Mouse (Mus musculus) heart, postnatal 0 days (tissue): Measurements from ENCODE around the gene 1700019D03Rik.
"Not testable (repeated sequence)": the region's sequence is repeated elsewhere in the genome, so short reads cannot be mapped to it uniquely, and the experiment has no call there.

Source experiments
- CTCF ChIP-seq: IDR thresholded peaks from 2 replicates; pipeline ENCODE4 v1.5.1; 2016; ENCODE audit warnings: antibody characterized with exemption, control low read depth, low read depth
- EP300 ChIP-seq: IDR thresholded peaks from 2 replicates; pipeline ENCODE4 v1.6.1; 2016; ENCODE audit warnings: antibody characterized with exemption, low read depth

DNA sequence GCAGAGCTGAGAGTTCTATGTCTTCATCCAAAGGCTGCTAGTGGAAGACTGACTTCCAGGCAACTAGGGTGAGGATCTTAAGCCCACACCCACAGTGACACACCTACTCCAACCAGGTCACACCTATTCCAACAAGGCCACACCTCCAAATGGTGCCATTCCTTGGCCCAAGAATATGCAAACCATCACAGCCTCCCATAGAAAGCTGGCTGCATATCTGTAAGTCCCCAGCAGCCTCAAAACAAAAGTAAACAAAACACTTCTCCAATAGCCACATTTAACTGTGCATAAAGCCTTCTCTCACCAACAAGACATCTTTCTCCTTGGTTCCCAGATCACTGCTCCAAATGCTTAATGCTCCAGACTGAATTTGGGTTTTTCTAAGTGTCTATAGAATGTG lies 101.1 kb downstream of the 1700019D03Rik start:
- not testable (repeated sequence) for TF ChIP-seq CTCF, EP300
